Mouse (Mus musculus) hindbrain, embryonic 15.5 days (tissue): ENCODE results near the gene Foxr1. TPM values are rescaled to one million over a fixed set of nuclear protein-coding genes. Genes with fewer than 3 reads are reported as not detected.
"Not testable (repeated sequence)": the region's sequence is repeated elsewhere in the genome, so short reads cannot be mapped to it uniquely, and the experiment has no call there.

ENCODE experiments used
- ATAC-seq: fragments of 200-750 bp; cut with Nextera tagmentation; 2 replicates; pipeline ENCODE4 v1.8.0; 2017; ENCODE audit warnings: low read depth, moderate number of reproducible peaks, moderate TSS enrichment; ENCODE audit not compliant: low FRiP score
- H3K27ac ChIP-seq: fragments of 300-500 bp; sonication (generic); replicated peaks from 2 replicates; pipeline ENCODE4 v1.5.1; 2015; ENCODE audit warnings: mild to moderate bottlenecking, inconsistent platforms
- H3K27me3 ChIP-seq: fragments of 300-500 bp; sonication (generic); 2 replicates; pipeline ENCODE4 v1.6.1; 2015; ENCODE audit warnings: control low read depth, inconsistent platforms
- H3K36me3 ChIP-seq: fragments of 300-500 bp; sonication (generic); 2 replicates; pipeline ENCODE4 v1.6.1; 2015; ENCODE audit warnings: control low read depth, inconsistent platforms
- H3K4me1 ChIP-seq: fragments of 300-500 bp; sonication (generic); replicated peaks from 2 replicates; pipeline ENCODE4 v1.6.1; 2015; ENCODE audit warnings: control low read depth, inconsistent platforms
- H3K4me2 ChIP-seq: fragments of 300-500 bp; sonication (generic); 2 replicates; pipeline ENCODE4 v1.6.1; 2015; ENCODE audit warnings: moderate library complexity, mild to moderate bottlenecking, inconsistent platforms
- H3K4me3 ChIP-seq: fragments of 300-500 bp; sonication (generic); 2 replicates; pipeline ENCODE4 v1.5.1; 2015; ENCODE audit warnings: mild to moderate bottlenecking, inconsistent platforms
- H3K9ac ChIP-seq: fragments of 300-500 bp; sonication (generic); 2 replicates; pipeline ENCODE4 v1.6.1; 2015; ENCODE audit warnings: inconsistent platforms
- H3K9me3 ChIP-seq: fragments of 300-500 bp; sonication (generic); 2 replicates; pipeline ENCODE4 v1.6.1; 2016; ENCODE audit warnings: control low read depth, inconsistent platforms
- WGBS: fragments of 180-500 bp; shearing (Covaris S2); methylation state at CpG from one replicate; pipeline ENCODE4 v1.1.7; 2015; 5-methylcytosine and 5-hydroxymethylcytosine counted together
- polyA plus RNA-seq: library from polyadenylated mRNA; unstranded; fragments of >200 nt; fragmentation: Nextera tagmentation; extraction: Ambion mirVana; gene quantifications from 2 replicates; pipeline ENCODE4 v1.2.1, GENCODE M21; 2015

The Foxr1 gene
- polyA plus RNA-seq, 1 experiment from 2014 or later: not detected

DNA sequence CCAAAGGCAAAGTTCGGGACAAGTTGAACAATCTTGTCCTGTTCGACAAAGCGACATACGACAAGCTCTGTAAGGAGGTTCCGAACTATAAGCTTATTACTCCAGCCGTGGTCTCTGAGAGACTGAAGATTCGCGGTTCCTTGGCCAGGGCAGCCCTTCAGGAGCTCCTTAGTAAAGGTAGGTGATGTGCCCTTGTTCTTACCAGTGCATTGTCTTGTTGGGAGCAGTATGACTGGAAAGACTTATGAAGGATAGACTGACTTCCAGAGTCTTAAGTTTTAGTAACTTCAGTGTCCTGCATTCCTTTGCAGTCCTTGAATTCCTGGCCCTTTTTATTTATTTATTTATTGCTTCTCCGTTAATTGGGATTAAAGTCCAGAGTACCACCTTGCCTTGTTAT is 32.2 kb downstream of the Foxr1 start:
- H3K4me3 ChIP-seq: peak overlapping the region; percentile 90
- H3K9me3 ChIP-seq, H3K27me3 ChIP-seq, H3K9ac ChIP-seq, ATAC-seq, H3K27ac ChIP-seq: not testable (repeated sequence)
- peak overlapping the region; percentile 78 for H3K4me2 ChIP-seq
- peaks cover 67% of the 10 kb centered on the region for H3K36me3 ChIP-seq
- peaks cover 34% of the 10 kb centered on the region for H3K4me1 ChIP-seq
- WGBS: 85% methylated on average over 9 of the region's 9 CpGs

DNA sequence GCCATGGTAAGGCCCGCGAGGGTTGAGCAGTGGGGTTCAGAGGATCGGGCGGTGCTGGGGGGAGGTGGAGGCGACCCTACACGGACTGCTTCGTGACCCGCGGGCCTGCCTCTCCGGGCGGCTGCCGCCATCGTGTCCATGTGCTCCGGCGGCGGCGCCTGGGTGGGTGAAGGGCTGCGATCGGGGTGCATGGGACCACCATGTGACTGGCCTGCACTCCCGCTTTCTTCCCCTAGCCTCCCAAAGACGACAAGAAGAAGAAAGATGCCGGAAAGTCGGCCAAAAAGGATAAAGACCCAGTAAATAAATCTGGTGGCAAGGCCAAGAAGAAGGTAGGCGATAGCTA is 33.2 kb downstream of the Foxr1 start:
- H3K4me3 ChIP-seq: peak overlapping the region; percentile 90
- peak overlapping the region; percentile 78 for H3K4me2 ChIP-seq
- H3K36me3 ChIP-seq: peaks cover 67% of the 10 kb centered on the region
- peak overlapping the region; percentile 96 for H3K27ac ChIP-seq
- peak overlapping the region; percentile 58 for H3K9ac ChIP-seq
- under 1% methylated on average over 24 of the region's 24 CpGs for WGBS
- no peak for ATAC-seq
- peaks cover 34% of the 10 kb centered on the region for H3K4me1 ChIP-seq
- no peaks in the 10 kb centered on the region for H3K9me3 ChIP-seq
- H3K27me3 ChIP-seq: no peaks in the 10 kb centered on the region

DNA sequence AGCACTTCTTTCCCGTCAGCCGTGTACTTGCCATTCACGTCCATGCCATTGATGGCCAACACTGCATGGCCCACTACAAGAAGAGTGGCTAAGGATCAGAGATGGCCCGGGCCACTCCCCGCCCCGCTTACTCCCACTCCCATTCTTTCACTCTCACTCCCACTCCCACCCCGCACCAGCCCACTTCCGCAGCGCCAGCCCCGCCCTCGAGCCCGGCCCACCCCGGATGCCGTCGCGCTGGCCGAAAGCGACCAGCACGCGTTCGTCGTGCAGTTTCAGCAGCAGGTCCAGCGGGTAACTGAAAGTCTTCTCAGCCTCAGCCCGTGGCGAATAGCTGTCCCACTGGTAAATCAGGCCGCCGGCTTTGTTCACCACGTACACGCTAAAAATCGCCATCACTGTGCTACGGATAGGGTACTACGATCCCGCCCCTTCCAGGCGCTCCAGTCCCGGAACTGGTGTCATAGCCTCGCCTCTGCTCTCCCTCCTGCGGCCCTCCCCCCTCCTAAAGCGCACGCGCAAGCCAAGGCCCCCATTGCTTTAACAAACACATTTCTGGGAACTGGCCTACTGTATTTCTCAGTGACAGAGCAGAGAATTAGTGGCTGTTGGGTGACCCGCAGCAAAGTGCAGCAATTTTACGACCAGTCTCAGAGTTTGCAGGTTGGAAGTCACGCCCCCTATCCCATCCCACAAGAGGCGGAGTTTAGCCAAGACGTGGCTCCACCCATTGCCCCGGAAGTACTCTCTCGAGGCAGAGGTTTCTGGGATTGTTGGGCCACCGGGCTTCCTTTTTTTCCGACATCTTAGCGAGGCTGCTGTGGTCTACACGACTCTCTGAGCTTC is 33.8 kb downstream of the Foxr1 start, which contains the start of the genes Rps25 and Trappc4:
Gene Rps25 (plus strand): TSS at position 234 of the 846 bp plus-strand sequence.
Gene Trappc4 (minus strand): TSS at position 695 of the 846 bp plus-strand sequence.
- Histone ChIP-seq H3K9ac (peak within 1 kb of the TSS; percentile 58), H3K4me3 (peak within 1 kb of the TSS; percentile 90), H3K4me2 (peak within 1 kb of the TSS; percentile 78), H3K9me3 (no peaks in the 10 kb centered on the region), H3K27me3 (no peaks in the 10 kb centered on the region), H3K4me1 (peaks cover 34% of the 10 kb centered on the region), H3K36me3 (peaks cover 67% of the 10 kb centered on the region), H3K27ac (peak within 1 kb of the TSS; percentile 96)
- WGBS: under 1% methylated on average over 51 of the region's 51 CpGs
- peak; percentile 97 for ATAC-seq

DNA sequence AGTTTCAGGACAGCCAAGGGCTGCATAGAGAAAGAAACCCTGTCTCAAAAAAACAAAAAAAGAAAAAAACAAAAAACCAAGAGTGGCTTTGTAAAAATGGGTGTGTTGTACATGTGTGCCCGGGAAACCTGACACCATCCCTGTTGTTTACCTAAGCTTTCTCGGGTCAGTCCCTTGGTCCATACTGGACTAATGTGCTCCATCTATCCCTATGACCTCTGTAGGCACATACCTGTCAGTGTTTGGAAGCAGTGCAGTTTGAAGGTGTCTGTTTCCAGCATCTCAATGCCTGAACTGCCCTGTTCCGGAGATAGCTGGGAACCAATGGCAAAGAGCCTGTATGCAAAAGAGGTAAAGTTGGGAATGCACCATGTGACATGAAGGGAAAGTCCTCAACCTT is 35.9 kb downstream of the Foxr1 start:
- Histone ChIP-seq H3K4me3 (no peak overlapping the region), H3K27me3 (no peaks in the 10 kb centered on the region), H3K9me3 (no peaks in the 10 kb centered on the region), H3K9ac (no peak overlapping the region), H3K4me1 (peaks cover 38% of the 10 kb centered on the region), H3K36me3 (peaks cover 65% of the 10 kb centered on the region), H3K4me2 (0 out of 2 replicates have a peak overlapping the region, but pooled peaks have one; percentile 78), H3K27ac (no peak overlapping the region)
- WGBS: 87% methylated on average over 3 of the region's 3 CpGs
- no peak for ATAC-seq

DNA sequence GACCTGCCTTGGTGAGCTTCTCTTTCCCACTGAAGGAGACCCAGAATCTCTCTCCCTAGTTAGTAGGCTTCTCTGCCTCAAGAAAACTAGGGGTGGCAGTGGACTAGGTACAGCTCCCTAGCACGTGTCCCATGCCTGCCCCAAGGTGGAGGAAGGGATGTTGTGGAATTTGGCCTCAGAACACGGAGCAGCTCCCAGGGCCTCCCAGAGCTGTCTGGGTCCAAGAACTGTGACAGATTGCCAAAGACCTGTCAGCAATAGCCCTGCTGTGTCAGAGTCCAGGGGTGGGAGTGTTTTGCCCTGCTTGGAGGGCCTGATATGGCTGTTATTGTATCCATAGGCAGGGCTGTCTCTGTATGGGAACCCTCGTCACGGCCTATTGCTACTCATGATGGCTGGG is 39.9 kb downstream of the Foxr1 start:
- Histone ChIP-seq H3K4me2 (no peak overlapping the region), H3K4me1 (peaks cover 51% of the 10 kb centered on the region), H3K9me3 (no peaks in the 10 kb centered on the region), H3K27ac (no peak overlapping the region), H3K27me3 (no peaks in the 10 kb centered on the region), H3K36me3 (peaks cover 53% of the 10 kb centered on the region), H3K9ac (no peak overlapping the region), H3K4me3 (no peak overlapping the region)
- no peak for ATAC-seq
- 84% methylated on average over 4 of the region's 4 CpGs for WGBS

DNA sequence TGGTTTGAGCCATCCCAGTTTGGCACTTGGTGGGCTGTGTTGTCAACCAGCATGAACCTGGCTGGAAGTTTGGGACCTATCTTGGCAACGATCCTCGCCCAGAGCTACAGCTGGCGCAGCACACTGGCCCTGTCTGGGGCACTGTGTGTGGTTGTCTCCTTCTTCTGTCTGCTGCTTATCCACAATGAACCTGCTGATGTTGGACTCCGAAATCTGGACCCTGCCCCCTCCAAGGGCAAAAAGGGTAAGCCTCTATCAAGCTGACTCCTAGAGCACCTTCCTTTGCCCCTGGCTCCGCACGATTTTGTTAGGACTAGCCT is 41.2 kb downstream of the Foxr1 start:
- Histone ChIP-seq H3K9ac (no peak overlapping the region), H3K9me3 (no peaks in the 10 kb centered on the region), H3K27ac (no peak overlapping the region), H3K4me3 (no peak overlapping the region), H3K36me3 (peaks cover 47% of the 10 kb centered on the region), H3K4me2 (peak overlapping the region; percentile 64), H3K27me3 (no peaks in the 10 kb centered on the region), H3K4me1 (peaks cover 41% of the 10 kb centered on the region)
- ATAC-seq: no peak
- 84% methylated on average over 6 of the region's 6 CpGs for WGBS

DNA sequence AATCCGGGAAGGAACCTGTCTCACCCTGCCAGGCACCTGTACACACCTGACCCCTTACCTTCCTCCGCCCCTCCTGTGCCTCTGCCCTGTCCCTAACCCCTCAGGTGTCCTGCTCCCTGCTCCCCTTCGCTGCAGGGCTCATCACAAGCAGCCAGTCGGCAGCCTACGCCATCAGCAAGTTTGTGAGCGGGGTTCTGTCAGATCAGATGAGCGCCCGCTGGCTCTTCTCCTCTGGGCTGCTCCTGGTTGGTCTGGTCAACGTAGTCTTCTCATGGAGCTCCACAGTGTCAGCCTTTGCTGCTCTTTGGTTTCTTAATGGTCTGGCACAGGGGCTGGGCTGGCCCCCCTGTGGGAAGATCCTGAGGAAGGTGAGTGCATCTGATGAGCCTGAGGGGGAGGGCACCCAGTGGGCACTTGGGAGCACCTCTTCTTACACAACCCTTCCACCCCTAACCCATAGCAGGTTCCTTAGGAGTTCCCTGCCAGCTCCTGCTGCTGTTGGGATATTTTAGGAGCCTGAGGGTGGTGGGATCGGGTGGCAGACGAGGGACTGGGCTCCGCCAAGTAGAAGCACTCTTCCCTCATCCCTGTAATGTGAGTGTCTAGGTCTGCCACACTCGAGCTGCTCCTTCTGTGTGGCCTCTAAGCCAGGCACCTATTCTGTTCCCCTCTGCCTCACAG is 41.7 kb downstream of the Foxr1 start:
- Histone ChIP-seq H3K36me3 (peaks cover 42% of the 10 kb centered on the region), H3K4me2 (peak overlapping the region; percentile 64), H3K27ac (no peak overlapping the region), H3K4me1 (peaks cover 38% of the 10 kb centered on the region), H3K9me3 (no peaks in the 10 kb centered on the region), H3K9ac (peak overlapping the region; percentile 71), H3K27me3 (no peaks in the 10 kb centered on the region), H3K4me3 (peak overlapping the region; percentile 70)
- WGBS: 83% methylated on average over 13 of the region's 13 CpGs
- no peak for ATAC-seq

DNA sequence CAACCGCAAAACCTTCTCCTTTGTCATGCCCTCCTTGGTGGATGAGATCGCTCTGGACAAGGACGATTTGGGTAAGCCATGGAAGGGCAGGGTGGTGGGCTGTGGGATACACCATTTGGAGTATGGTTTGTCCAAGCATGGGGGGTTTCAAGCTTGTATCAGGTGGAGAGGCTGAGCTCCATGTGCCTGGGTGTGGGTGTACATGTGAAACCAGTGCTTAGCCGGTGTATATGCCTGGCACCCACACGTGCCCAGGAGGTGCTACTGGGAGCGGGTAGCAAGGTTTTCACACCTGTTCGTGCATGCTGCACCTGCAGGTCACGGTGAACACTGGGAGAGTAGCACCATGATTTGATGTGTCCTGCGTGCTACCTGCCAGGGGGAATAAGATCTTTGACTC is 42.4 kb downstream of the Foxr1 start:
- ATAC-seq: no peak
- H3K9me3 ChIP-seq: no peaks in the 10 kb centered on the region
- peak overlapping the region; percentile 64 for H3K4me2 ChIP-seq
- 78% methylated on average over 9 of the region's 9 CpGs for WGBS
- H3K27ac ChIP-seq: peak overlapping the region; percentile 91
- peaks cover 35% of the 10 kb centered on the region for H3K36me3 ChIP-seq
- peaks cover 38% of the 10 kb centered on the region for H3K4me1 ChIP-seq
- H3K4me3 ChIP-seq: peak overlapping the region; percentile 70
- H3K9ac ChIP-seq: peak overlapping the region; percentile 71
- H3K27me3 ChIP-seq: no peaks in the 10 kb centered on the region

DNA sequence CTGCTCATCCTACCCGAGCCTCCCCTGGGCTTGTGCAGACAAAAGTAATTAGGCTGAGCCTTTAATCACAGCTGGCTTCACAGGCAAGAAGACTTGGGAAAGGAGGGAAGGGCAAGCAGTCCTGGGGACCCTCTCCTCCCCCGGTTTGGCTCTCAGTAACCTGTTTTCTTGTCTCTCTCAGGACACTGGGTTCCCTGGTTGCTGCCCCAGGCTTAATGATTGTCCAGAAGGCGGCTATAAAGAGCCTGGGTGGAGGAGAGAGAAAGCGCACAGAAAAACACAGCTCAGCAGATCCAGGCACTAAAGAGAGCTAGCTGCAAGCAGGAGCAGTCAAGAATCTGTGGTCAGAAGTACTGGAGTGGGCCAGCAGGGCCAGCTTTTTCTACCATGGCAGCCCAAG is 42.8 kb downstream of the Foxr1 start:
- H3K9ac ChIP-seq: peak overlapping the region; percentile 71
- H3K27ac ChIP-seq: peak overlapping the region; percentile 91
- H3K36me3 ChIP-seq: peaks cover 31% of the 10 kb centered on the region

DNA sequence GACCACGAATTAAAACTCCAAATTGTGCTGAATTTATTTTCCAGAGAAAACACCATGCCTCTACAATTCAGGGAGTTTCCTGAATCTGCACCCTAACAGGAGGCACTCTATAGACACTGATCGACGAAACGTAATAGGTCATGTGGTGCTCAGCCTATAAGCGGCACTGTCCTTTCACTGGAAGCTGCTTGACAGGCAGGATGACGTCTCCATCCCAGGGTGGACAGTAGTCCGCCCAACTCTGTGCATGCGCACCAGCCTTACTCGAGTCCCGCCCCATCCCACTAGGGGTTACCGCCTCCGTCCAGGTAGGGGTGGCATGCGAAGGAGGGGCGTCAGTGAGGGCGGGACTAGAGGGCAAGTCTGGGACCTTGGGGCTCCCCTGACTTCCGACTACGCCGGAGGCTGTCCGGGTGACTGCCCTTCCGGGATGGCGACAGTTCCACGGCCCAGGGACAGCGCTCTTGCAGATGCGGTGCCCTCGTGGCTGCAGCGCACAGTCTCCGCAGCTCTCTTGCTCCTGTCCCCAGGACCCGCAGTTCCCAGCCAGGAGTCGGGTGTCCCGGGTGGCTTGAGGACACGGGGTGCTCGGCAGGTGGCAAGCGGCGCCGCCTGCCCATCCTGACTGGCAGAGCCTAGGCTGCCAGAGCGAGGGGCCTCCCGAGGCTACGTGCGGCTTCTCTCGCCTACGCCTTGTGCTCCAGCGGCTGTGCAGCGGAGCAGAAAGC is 44.1 kb downstream of the Foxr1 start, which contains the start of gene Slc37a4:
Gene Slc37a4 (plus strand): TSS at position 169 of the 728 bp plus-strand sequence.
- no peaks in the 10 kb centered on the region for H3K9me3 ChIP-seq
- peak within 1 kb of the TSS; percentile 70 for H3K4me3 ChIP-seq

More for the DNA sequence above, 42.8 kb downstream of the Foxr1 start:
- Histone ChIP-seq H3K4me2 (peak overlapping the region; percentile 64), H3K4me3 (peak overlapping the region; percentile 70), H3K4me1 (peaks cover 38% of the 10 kb centered on the region), H3K27me3 (no peaks in the 10 kb centered on the region), H3K9me3 (no peaks in the 10 kb centered on the region)
- no peak for ATAC-seq
- WGBS: 12% methylated on average over 4 of the region's 4 CpGs

DNA sequence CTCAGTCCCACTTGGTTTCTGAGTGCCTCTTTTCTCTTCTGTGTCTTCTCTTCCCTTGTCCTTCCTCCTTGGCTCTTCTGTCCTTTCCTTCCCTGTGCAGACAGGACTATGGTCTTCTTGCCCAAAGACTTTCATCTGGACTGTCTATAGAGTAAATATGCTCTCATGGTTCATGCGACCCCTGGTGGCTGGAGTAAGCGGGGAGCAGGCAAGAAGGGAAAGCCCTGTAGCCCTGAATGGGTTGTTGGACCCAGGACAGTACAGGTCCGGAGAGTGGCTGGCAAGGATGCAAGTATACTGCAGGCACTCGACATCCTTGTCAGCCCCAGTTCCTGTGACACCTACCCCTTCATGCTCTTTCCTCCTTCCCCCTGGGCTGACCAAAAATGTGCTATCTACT is 49.5 kb downstream of the Foxr1 start:
- ATAC-seq: no peak

More for the DNA sequence above, 44.1 kb downstream of the Foxr1 start, which contains the start of gene Slc37a4:
- H3K9ac ChIP-seq: peak within 1 kb of the TSS; percentile 71
- H3K27ac ChIP-seq: peak within 1 kb of the TSS; percentile 91
- no peaks in the 10 kb centered on the region for H3K27me3 ChIP-seq
- H3K36me3 ChIP-seq: peaks cover 19% of the 10 kb centered on the region
- H3K4me1 ChIP-seq: peaks cover 38% of the 10 kb centered on the region
- WGBS: under 1% methylated on average over 43 of the region's 43 CpGs
- peak within 1 kb of the TSS; percentile 64 for H3K4me2 ChIP-seq
- peak; percentile 99 for ATAC-seq

More for the DNA sequence above, 49.5 kb downstream of the Foxr1 start:
- Histone ChIP-seq H3K9me3 (no peaks in the 10 kb centered on the region), H3K4me2 (no peak overlapping the region), H3K4me1 (peaks cover 7% of the 10 kb centered on the region), H3K36me3 (peaks cover 52% of the 10 kb centered on the region), H3K27ac (no peak overlapping the region), H3K27me3 (no peaks in the 10 kb centered on the region), H3K9ac (no peak overlapping the region), H3K4me3 (no peak overlapping the region)
- 30% methylated on average over 4 of the region's 4 CpGs for WGBS
